Mouse (Mus musculus) MEL (cell line): ENCODE data around the gene Ap1m1. TPM values are rescaled to one million over a fixed set of nuclear protein-coding genes. Genes with fewer than 3 reads are reported as not detected.

Experiments used
- DNase-seq: peaks from one replicate; pipeline ENCODE4 v3.0.0; 2011; ENCODE audit warnings: low read depth, low spot score
- H3K27ac ChIP-seq: 2 replicates; pipeline ENCODE4 v1.5.1; 2012; ENCODE audit warnings: low read depth, mild to moderate bottlenecking, control low read depth, low read length, moderate library complexity; ENCODE audit not compliant: control insufficient read depth
- H3K27me3 ChIP-seq, 2 experiments: fragments of 150-350 bp in 1 of 2; sonication (generic) in 1 of 2; 2 replicates each; pipeline ENCODE4 v1.6.1; 2012; ENCODE audit warnings: low read length in 2 of 2, mild to moderate bottlenecking in 2 of 2, improper control_type of control experiment in 1 of 2, moderate library complexity in 1 of 2; ENCODE audit not compliant: insufficient read depth in 2 of 2, control insufficient read depth in 1 of 2
- H3K36me3 ChIP-seq, 2 experiments: 2 replicates each; pipeline ENCODE4 v1.6.1; 2012 to 2014; ENCODE audit warnings: low read length in 2 of 2, improper control_type of control experiment in 1 of 2, inconsistent platforms in 1 of 2, mild to moderate bottlenecking in 1 of 2; ENCODE audit not compliant: insufficient read depth in 2 of 2, control insufficient read depth in 1 of 2
- H3K4me1 ChIP-seq, 2 experiments: fragments of 150-350 bp in 1 of 2; sonication (generic) in 1 of 2; 2 replicates each; pipeline ENCODE4 v1.6.1; 2012; ENCODE audit warnings: low read length in 2 of 2, improper control_type of control experiment in 1 of 2, mild to moderate bottlenecking in 1 of 2; ENCODE audit not compliant: insufficient read depth in 2 of 2, control insufficient read depth in 1 of 2
- H3K4me3 ChIP-seq, 2 experiments: fragments of 150-350 bp in 1 of 2; sonication (generic) in 1 of 2; 2 replicates each; pipeline ENCODE4 v1.5.1; 2012; ENCODE audit warnings: low read depth in 2 of 2, low read length in 2 of 2, mild to moderate bottlenecking in 2 of 2, moderate library complexity in 2 of 2, control low read depth in 1 of 2, improper control_type of control experiment in 1 of 2; ENCODE audit not compliant: control insufficient read depth in 1 of 2, insufficient read depth in 1 of 2
- H3K79me2 ChIP-seq: 2 replicates; pipeline ENCODE4 v1.6.1; 2012; ENCODE audit warnings: mild to moderate bottlenecking, low read length, moderate library complexity; ENCODE audit not compliant: control insufficient read depth, poor library complexity, insufficient read depth
- H3K9ac ChIP-seq: 2 replicates; pipeline ENCODE4 v1.6.1; 2012; ENCODE audit warnings: low read depth, mild to moderate bottlenecking, control low read depth, low read length, moderate library complexity; ENCODE audit not compliant: control insufficient read depth, poor library complexity, severe bottlenecking
- H3K9me3 ChIP-seq: fragments of 150-350 bp; sonication (generic); replicated peaks from 2 replicates; pipeline ENCODE4 v1.6.1; 2012; ENCODE audit warnings: mild to moderate bottlenecking, low read length, improper control_type of control experiment, moderate library complexity; ENCODE audit not compliant: insufficient read depth
- CHD1 ChIP-seq: IDR thresholded peaks from 2 replicates; pipeline ENCODE4 v1.6.1; 2012; ENCODE audit warnings: low read depth, mild to moderate bottlenecking, inconsistent platforms, low read length, improper control_type of control experiment
- CTCF ChIP-seq, 3 experiments: IDR thresholded peaks in 2 of 3; conservative IDR thresholded peaks in 1 of 3; 2 replicates each; pipeline ENCODE4 v1.5.1; 2011 to 2012; ENCODE audit warnings: low read length in 3 of 3, low read depth in 2 of 3, mild to moderate bottlenecking in 2 of 3, improper control_type of control experiment in 1 of 3, inconsistent platforms in 1 of 3, mixed read lengths in 1 of 3, moderate library complexity in 1 of 3; ENCODE audit not compliant: control insufficient read depth in 1 of 3, insufficient read depth in 1 of 3, poor library complexity in 1 of 3, severe bottlenecking in 1 of 3
- ETS1 ChIP-seq: IDR thresholded peaks from 2 replicates; pipeline ENCODE4 v1.6.1; 2012; ENCODE audit warnings: low read depth, mild to moderate bottlenecking, inconsistent platforms, low read length, improper control_type of control experiment, moderate library complexity
- GATA1 ChIP-seq: IDR thresholded peaks from 2 replicates; pipeline ENCODE4 v1.6.1; 2011; ENCODE audit warnings: low read depth, low read length, improper control_type of control experiment
- KAT2A ChIP-seq: conservative IDR thresholded peaks from 2 replicates; pipeline ENCODE4 v1.6.1; 2012; ENCODE audit warnings: low read depth, low read length, improper control_type of control experiment, inconsistent platforms
- MAX ChIP-seq: IDR thresholded peaks from 2 replicates; pipeline ENCODE4 v1.6.1; 2011; ENCODE audit warnings: low read length, improper control_type of control experiment
- MXI1 ChIP-seq: IDR thresholded peaks from 2 replicates; pipeline ENCODE4 v1.6.1; 2011; ENCODE audit warnings: mild to moderate bottlenecking, low read depth, low read length, improper control_type of control experiment
- MYB ChIP-seq: IDR thresholded peaks from 2 replicates; pipeline ENCODE4 v1.6.1; 2011; ENCODE audit warnings: mild to moderate bottlenecking, low read depth, low read length, improper control_type of control experiment
- NRF1 ChIP-seq: IDR thresholded peaks from 2 replicates; pipeline ENCODE4 v1.6.1; 2014; ENCODE audit warnings: low read depth, mild to moderate bottlenecking, inconsistent platforms, low read length, improper control_type of control experiment, moderate library complexity; ENCODE audit not compliant: poor library complexity, insufficient read depth, severe bottlenecking
- POLR2AphosphoS2 ChIP-seq: IDR thresholded peaks from 2 replicates; pipeline ENCODE4 v1.6.1; 2011; ENCODE audit warnings: low read length, improper control_type of control experiment
- POLR2AphosphoS5 ChIP-seq: IDR thresholded peaks from 2 replicates; pipeline ENCODE4 v1.6.1; 2012; ENCODE audit warnings: low read depth, borderline replicate concordance, mild to moderate bottlenecking, inconsistent platforms, low read length, moderate library complexity, mixed read lengths
- RAD21 ChIP-seq: IDR thresholded peaks from 2 replicates; pipeline ENCODE4 v1.6.1; 2011; ENCODE audit warnings: mild to moderate bottlenecking, low read depth, low read length, improper control_type of control experiment
- SMC3 ChIP-seq: IDR thresholded peaks from 2 replicates; pipeline ENCODE4 v1.6.1; 2011; ENCODE audit warnings: low read depth, low read length, improper control_type of control experiment
- TAL1 ChIP-seq: IDR thresholded peaks from 2 replicates; pipeline ENCODE4 v1.6.1; 2012; ENCODE audit warnings: mild to moderate bottlenecking, inconsistent platforms, low read length, moderate library complexity, mixed read lengths
- UBTF ChIP-seq: IDR thresholded peaks from 2 replicates; pipeline ENCODE4 v1.6.1; 2012; ENCODE audit warnings: low read depth, mild to moderate bottlenecking, inconsistent platforms, low read length, improper control_type of control experiment, moderate library complexity, borderline replicate concordance; ENCODE audit not compliant: insufficient read depth
- ZC3H11A ChIP-seq: IDR thresholded peaks from 2 replicates; pipeline ENCODE4 v1.6.1; 2012; ENCODE audit warnings: low read depth, mild to moderate bottlenecking, inconsistent platforms, low read length, improper control_type of control experiment
- ZMIZ1 ChIP-seq: IDR thresholded peaks from 2 replicates; pipeline ENCODE4 v1.6.1; 2012; ENCODE audit warnings: low read depth, mild to moderate bottlenecking, inconsistent platforms, low read length, improper control_type of control experiment, moderate library complexity
- polyA plus RNA-seq, 2 experiments: library from polyadenylated mRNA; stranded (reverse) in 1 of 2; unstranded in 1 of 2; fragments of >175 nt in 1 of 2; fragments of >200 nt in 1 of 2; gene quantifications; 2 replicates each; pipeline versions ENCODE4 v1.2.1 to v1.2.4; 2012; ENCODE audit warnings: low replicate concordance in 2 of 2, low read depth in 1 of 2; ENCODE audit not compliant: insufficient read length in 2 of 2, insufficient read depth in 1 of 2, missing spikeins in 1 of 2
- total RNA-seq: library from RNA; depleted of rRNA; stranded (reverse); fragments of 300-350 nt; gene quantifications from 2 replicates; pipeline ENCODE4 v1.2.3, GENCODE M21; 2012; rRNA removed

Gene Ap1m1
- total and polyA plus RNA-seq, 3 experiments = 47.4 to 117 TPM; not detected in 1

- Histone ChIP-seq H3K36me3 (no peaks in the 10 kb centered on the region), H3K27me3 (peaks cover 0 to 3% of the 10 kb centered on the region in 2 experiments; a peak in 3 of 4 replicates), H3K4me1 (peaks cover 0 to 5% of the 10 kb centered on the region in 2 experiments; a peak in 1 of 4 replicates), H3K79me2 (no peaks in the 10 kb centered on the region), H3K9ac (no peak overlapping the region), H3K9me3 (no peaks in the 10 kb centered on the region), H3K4me3 (no peak overlapping the region), H3K27ac (no peak overlapping the region)
- no peak for DNase-seq
- TF ChIP-seq GATA1 = no peak
- TF ChIP-seq POLR2AphosphoS5 = no peak
- TF ChIP-seq POLR2AphosphoS2 = no peak
- no peak for TF ChIP-seq MYB
- no peak for TF ChIP-seq KAT2A
- TF ChIP-seq RAD21 = no peak
- no peak for TF ChIP-seq UBTF
- TF ChIP-seq ETS1 = no peak
- no peak for TF ChIP-seq CTCF (IDR thresholded peaks at IDR 0.05 in 2 of 3, conservative IDR thresholded peaks at IDR 0.05 in 1 of 3; ENCODE audit: control insufficient read depth in 1 of 3, insufficient read depth in 1 of 3, low read depth in 2 of 3, low read length in 3 of 3, poor library complexity in 1 of 3, severe bottlenecking in 1 of 3)
- no peak for TF ChIP-seq ZMIZ1
- TF ChIP-seq NRF1 = no peak
- TF ChIP-seq ZC3H11A = no peak
- no peak for TF ChIP-seq MAX
- no peak for TF ChIP-seq CHD1
- TF ChIP-seq MXI1 = no peak
- no peak for TF ChIP-seq SMC3
- TF ChIP-seq TAL1 = no peak
Measured at GRCm38 (mm10) chr8:72306913-72307312, 67.1 kb downstream of the Ap1m1 start.

Other genes starting within 250 kb of the Ap1m1 start
- 0.08 TPM in 1 of 2 replicates, not detected in the other for gene Cyp4f18, start 230.4 kb upstream of the Ap1m1 start, total RNA-seq
- gene Cyp4f18, start 230.4 kb upstream of the Ap1m1 start, polyA plus RNA-seq = not detected
- 0.04 TPM in 1 of 2 replicates, not detected in the other for gene Olfr372, start 198.8 kb upstream of the Ap1m1 start, total RNA-seq
- gene Olfr372, start 198.8 kb upstream of the Ap1m1 start, polyA plus RNA-seq = under 1 TPM in 1 of 2 experiments, not detected in 1; 0.01 TPM
- gene Olfr373, start 156.8 kb upstream of the Ap1m1 start, total RNA-seq = 0.04 TPM in 1 of 2 replicates, not detected in the other
- gene Olfr373, start 156.8 kb upstream of the Ap1m1 start, polyA plus RNA-seq = 1 to 10 TPM in 1 of 2 experiments, not detected in 1; 1.0 TPM
- gene Olfr374, start 133.0 kb upstream of the Ap1m1 start, total RNA-seq = 0.08 TPM in 1 of 2 replicates, not detected in the other
- gene Olfr374, start 133.0 kb upstream of the Ap1m1 start, polyA plus RNA-seq = under 1 TPM in 1 of 2 experiments, not detected in 1; 0.06 TPM
- gene Tpm4, start 105.0 kb upstream of the Ap1m1 start, total RNA-seq = 0.12 TPM in 1 of 2 replicates, not detected in the other
- under 1 TPM in 1 of 2 experiments, not detected in 1; 0.36 TPM for gene Tpm4, start 105.0 kb upstream of the Ap1m1 start, polyA plus RNA-seq
- 95.2 and 97.4 TPM in 2 replicates for gene Rab8a, start 78.8 kb upstream of the Ap1m1 start, total RNA-seq
- 100 to 1,000 TPM in 1 of 2 experiments, not detected in 1; 139 TPM for gene Rab8a, start 78.8 kb upstream of the Ap1m1 start, polyA plus RNA-seq
- gene Hsh2d, start 50.4 kb upstream of the Ap1m1 start, total RNA-seq = 0.04 TPM in 1 of 2 replicates, not detected in the other
- gene Hsh2d, start 50.4 kb upstream of the Ap1m1 start, polyA plus RNA-seq = under 1 TPM in 1 of 2 experiments, not detected in 1; 0.13 TPM
- not detected in 2 replicates for gene Cib3, start 27.2 kb upstream of the Ap1m1 start, total RNA-seq
- gene Cib3, start 27.2 kb upstream of the Ap1m1 start, polyA plus RNA-seq = not detected
- gene Gm11034, start 26.4 kb upstream of the Ap1m1 start, total RNA-seq = not detected in 2 replicates
- gene Gm11034, start 26.4 kb upstream of the Ap1m1 start, polyA plus RNA-seq = not detected
- gene Fam32a, start 20.3 kb upstream of the Ap1m1 start, total RNA-seq = 42.2 and 45.5 TPM in 2 replicates
- gene Fam32a, start 20.3 kb upstream of the Ap1m1 start, polyA plus RNA-seq = 10 to 100 TPM in 1 of 2 experiments, not detected in 1; 45.9 TPM
- 11.4 and 11.7 TPM in 2 replicates for gene Gm10282, start 65.2 kb downstream of the Ap1m1 start, total RNA-seq
- 100 to 1,000 TPM in 1 of 2 experiments, not detected in 1; 133 TPM for gene Gm10282, start 65.2 kb downstream of the Ap1m1 start, polyA plus RNA-seq
- not detected in 2 replicates for gene Klf2, start 79.0 kb downstream of the Ap1m1 start, total RNA-seq
- not detected for gene Klf2, start 79.0 kb downstream of the Ap1m1 start, polyA plus RNA-seq
- gene Eps15l1, start 181.4 kb downstream of the Ap1m1 start, total RNA-seq = 18.6 and 19.1 TPM in 2 replicates
- gene Eps15l1, start 181.4 kb downstream of the Ap1m1 start, polyA plus RNA-seq = 10 to 100 TPM in 1 of 2 experiments, not detected in 1; 40.8 TPM
- 3.9 and 4.0 TPM in 2 replicates for gene Calr3, start 203.9 kb downstream of the Ap1m1 start, total RNA-seq
- gene Calr3, start 203.9 kb downstream of the Ap1m1 start, polyA plus RNA-seq = 1 to 10 TPM in 1 of 2 experiments, not detected in 1; 2.7 TPM
- gene 1700030K09Rik, start 203.9 kb downstream of the Ap1m1 start, total RNA-seq = 8.4 and 9.2 TPM in 2 replicates
- 10 to 100 TPM in 1 of 2 experiments, not detected in 1; 10.3 TPM for gene 1700030K09Rik, start 203.9 kb downstream of the Ap1m1 start, polyA plus RNA-seq
- 21.1 and 24.6 TPM in 2 replicates for gene Cherp, start 235.2 kb downstream of the Ap1m1 start, total RNA-seq
- 100 to 1,000 TPM in 1 of 2 experiments, 10 to 100 TPM in 1; 78.0 to 106 TPM for gene Cherp, start 235.2 kb downstream of the Ap1m1 start, polyA plus RNA-seq